Mouse (Mus musculus): ENCODE results near the gene Nbeal2.

DNA sequence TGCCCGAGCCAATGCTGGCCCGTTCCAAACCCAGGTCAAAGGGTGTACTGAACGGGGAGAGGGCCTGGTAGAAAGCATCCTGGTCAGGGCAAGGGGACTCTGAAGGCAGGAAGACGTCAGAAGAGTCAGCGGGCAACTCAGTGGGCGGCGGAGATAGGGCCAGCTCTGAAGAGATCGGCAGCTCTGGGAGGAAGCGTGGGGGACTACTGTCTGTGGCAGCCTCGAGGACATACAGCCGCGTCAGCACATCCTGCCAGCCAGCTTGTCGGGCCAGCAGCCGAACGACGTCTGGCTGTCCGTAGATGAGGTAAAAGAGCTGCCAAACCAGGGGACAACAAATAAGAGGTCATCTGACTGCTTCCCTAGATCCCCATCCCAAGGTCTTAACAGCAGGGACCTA lies 20.1 kb downstream of the Nbeal2 start:
- TF ChIP-seq CTCF (IDR thresholded peaks at IDR 0.05; ENCODE audit: extremely low read depth, insufficient read depth, insufficient read length, insufficient replicate concordance) = no peak
- no peak for TF ChIP-seq POLR2A (IDR thresholded peaks at IDR 0.05; ENCODE audit: low read depth, low read length)
